Mouse (Mus musculus) hindbrain, embryonic 16.5 days (tissue): ENCODE data around the gene Rusc1. TPM values are rescaled to one million over a fixed set of nuclear protein-coding genes. Genes with fewer than 3 reads are reported as not detected.
"Not testable (repeated sequence)": the region's sequence is repeated elsewhere in the genome, so short reads cannot be mapped to it uniquely, and the experiment has no call there.

Source experiments
- ATAC-seq: fragments of 200-750 bp; cut with Nextera tagmentation; 2 replicates; pipeline ENCODE4 v1.8.0; 2017; ENCODE audit warnings: moderate TSS enrichment, moderate library complexity
- H3K27ac ChIP-seq: fragments of 300-500 bp; sonication (generic); 2 replicates; pipeline ENCODE4 v1.5.1; 2014; ENCODE audit warnings: low read depth, mild to moderate bottlenecking, control low read depth, low read length, moderate library complexity
- H3K27me3 ChIP-seq: fragments of 300-500 bp; sonication (generic); replicated peaks from 2 replicates; pipeline ENCODE4 v1.6.1; 2014; ENCODE audit warnings: low read length; ENCODE audit not compliant: control insufficient read depth, insufficient read depth
- H3K36me3 ChIP-seq: fragments of 300-500 bp; sonication (generic); 2 replicates; pipeline ENCODE4 v1.6.1; 2014; ENCODE audit warnings: mild to moderate bottlenecking, low read length, moderate library complexity, mixed read lengths; ENCODE audit not compliant: control insufficient read depth, insufficient read depth
- H3K4me1 ChIP-seq: fragments of 300-500 bp; sonication (generic); 2 replicates; pipeline ENCODE4 v1.6.1; 2014; ENCODE audit warnings: low read depth, low read length; ENCODE audit not compliant: control insufficient read depth, insufficient read depth
- H3K4me2 ChIP-seq: fragments of 300-500 bp; sonication (generic); 2 replicates; pipeline ENCODE4 v1.6.1; 2014; ENCODE audit warnings: mild to moderate bottlenecking, low read length, control low read depth, moderate library complexity
- H3K4me3 ChIP-seq: fragments of 300-500 bp; sonication (generic); 2 replicates; pipeline ENCODE4 v1.5.1; 2014; ENCODE audit warnings: mild to moderate bottlenecking, low read length, control low read depth, moderate library complexity
- H3K9ac ChIP-seq: fragments of 300-500 bp; sonication (generic); 2 replicates; pipeline ENCODE4 v1.6.1; 2014; ENCODE audit warnings: low read depth, mild to moderate bottlenecking, control low read depth, low read length, moderate library complexity
- H3K9me3 ChIP-seq: fragments of 300-500 bp; sonication (generic); 2 replicates; pipeline ENCODE4 v1.6.1; 2014; ENCODE audit warnings: mild to moderate bottlenecking, low read length, moderate library complexity; ENCODE audit not compliant: control insufficient read depth
- WGBS: fragments of 180-500 bp; shearing (Covaris S2); extraction: QIAGEN DNeasy Blood & Tissue Kit; methylation state at CpG from one replicate; pipeline ENCODE4 v1.1.7; 2014; 5-methylcytosine and 5-hydroxymethylcytosine counted together
- polyA plus RNA-seq: library from polyadenylated mRNA; unstranded; fragments of >200 nt; fragmentation: Nextera tagmentation; extraction: Ambion mirVana; gene quantifications from 2 replicates; pipeline ENCODE4 v1.2.1, GENCODE M21; 2015

Rusc1 gene
- polyA plus RNA-seq, 1 experiment from 2014 or later: 101 TPM

DNA sequence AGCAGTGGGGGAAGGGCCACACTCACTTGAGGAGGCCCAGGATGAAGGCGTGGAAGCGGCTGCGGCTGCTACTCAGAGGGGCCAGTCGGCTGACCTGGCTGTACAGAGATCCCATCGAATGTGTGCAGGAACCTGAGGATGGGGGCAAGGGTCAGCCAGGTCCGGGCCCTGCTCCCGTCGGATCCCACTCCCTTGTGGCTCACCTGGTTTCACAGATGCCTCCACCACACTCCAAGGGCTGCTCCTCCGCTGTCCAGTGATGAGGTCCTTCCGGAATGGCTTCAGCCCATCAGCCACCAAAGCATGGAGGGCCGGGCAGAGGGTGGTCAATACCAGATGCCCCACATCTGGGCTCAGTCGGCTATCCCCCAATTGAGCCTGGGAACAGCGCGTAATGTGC is 4.1 kb downstream of the Rusc1 start:
- Histone ChIP-seq H3K9ac (no peak overlapping the region), H3K36me3 (peaks cover 27% of the 10 kb centered on the region), H3K4me2 (peak overlapping the region; percentile 95), H3K4me3 (no peak overlapping the region), H3K27me3 (no peaks in the 10 kb centered on the region), H3K4me1 (peaks cover 18% of the 10 kb centered on the region), H3K9me3 (no peaks in the 10 kb centered on the region), H3K27ac (no peak overlapping the region)
- ATAC-seq: no peak
- WGBS: 66% methylated on average over 14 of the region's 14 CpGs

- Histone ChIP-seq H3K36me3 (peaks cover 29% of the 10 kb centered on the region), H3K4me1 (peaks cover 18% of the 10 kb centered on the region), H3K4me2 (no peak overlapping the region), H3K4me3 (no peak overlapping the region), H3K27ac (no peak overlapping the region), H3K27me3 (no peaks in the 10 kb centered on the region), H3K9ac (no peak overlapping the region), H3K9me3 (no peaks in the 10 kb centered on the region)
- ATAC-seq: no peak
- 33% methylated on average over 21 of the region's 21 CpGs for WGBS
Observed at GRCm38 (mm10) chr3:89087338-89088110, 5.6 kb downstream of the Rusc1 start.

- no peaks in the 10 kb centered on the region for H3K9me3 ChIP-seq
- no peak overlapping the region for H3K27ac ChIP-seq
- no peak overlapping the region for H3K4me3 ChIP-seq
- no peak overlapping the region for H3K9ac ChIP-seq
- no peak overlapping the region for H3K4me2 ChIP-seq
- ATAC-seq: no peak
- WGBS: 88% methylated on average over 12 of the region's 12 CpGs
- peaks cover 29% of the 10 kb centered on the region for H3K36me3 ChIP-seq
- H3K4me1 ChIP-seq: peaks cover 10% of the 10 kb centered on the region
- H3K27me3 ChIP-seq: no peaks in the 10 kb centered on the region
Observed at GRCm38 (mm10) chr3:89084654-89085190, 8.4 kb downstream of the Rusc1 start.

- Histone ChIP-seq H3K4me3 (no peak overlapping the region), H3K36me3 (peaks cover 35% of the 10 kb centered on the region), H3K4me2 (no peak overlapping the region), H3K9ac (no peak overlapping the region), H3K9me3 (no peaks in the 10 kb centered on the region), H3K27me3 (no peaks in the 10 kb centered on the region), H3K4me1 (peaks cover 4% of the 10 kb centered on the region), H3K27ac (0 out of 2 replicates have a peak overlapping the region, but pooled peaks have one; percentile 5)
- ATAC-seq: no peak
- 82% methylated on average over 2 of the region's 2 CpGs for WGBS
Observed at GRCm38 (mm10) chr3:89084133-89084532, 9.0 kb downstream of the Rusc1 start.

GRCm38 (mm10) chr3:89082287-89082686 is 10.8 kb downstream of the Rusc1 start:
- not testable (repeated sequence) for H3K9me3 ChIP-seq, H3K4me2 ChIP-seq, H3K4me3 ChIP-seq, ATAC-seq, H3K4me1 ChIP-seq, H3K27ac ChIP-seq, H3K27me3 ChIP-seq, H3K9ac ChIP-seq
- H3K36me3 ChIP-seq: peaks cover 28% of the 10 kb centered on the region

DNA sequence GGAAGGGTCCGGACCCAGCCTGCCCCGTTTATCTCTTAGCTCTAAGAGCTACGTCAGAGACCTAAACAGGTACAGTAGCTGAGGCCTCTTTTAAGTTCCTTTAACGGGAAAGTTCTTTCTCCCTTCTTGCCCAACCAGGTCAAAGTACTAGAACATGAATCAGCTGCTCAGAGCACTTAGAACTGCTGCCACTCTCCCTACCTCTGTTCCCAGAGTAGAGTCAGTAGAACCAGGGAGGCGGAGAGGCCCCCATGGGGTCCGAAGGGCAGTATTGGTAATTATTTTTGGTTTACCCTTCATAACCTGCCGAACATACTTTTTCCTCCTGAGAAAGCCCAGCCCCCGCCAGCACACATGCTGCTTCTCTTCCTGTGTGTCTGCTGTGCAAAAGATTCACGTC is 15.7 kb downstream of the Rusc1 start:
- Histone ChIP-seq H3K27ac (no peak overlapping the region), H3K4me3 (no peak overlapping the region), H3K9me3 (no peaks in the 10 kb centered on the region), H3K4me2 (no peak overlapping the region), H3K27me3 (no peaks in the 10 kb centered on the region), H3K4me1 (no peaks in the 10 kb centered on the region), H3K9ac (no peak overlapping the region), H3K36me3 (peaks cover 42% of the 10 kb centered on the region)
- no peak for ATAC-seq
- WGBS: 91% methylated on average over 9 of the region's 9 CpGs

DNA sequence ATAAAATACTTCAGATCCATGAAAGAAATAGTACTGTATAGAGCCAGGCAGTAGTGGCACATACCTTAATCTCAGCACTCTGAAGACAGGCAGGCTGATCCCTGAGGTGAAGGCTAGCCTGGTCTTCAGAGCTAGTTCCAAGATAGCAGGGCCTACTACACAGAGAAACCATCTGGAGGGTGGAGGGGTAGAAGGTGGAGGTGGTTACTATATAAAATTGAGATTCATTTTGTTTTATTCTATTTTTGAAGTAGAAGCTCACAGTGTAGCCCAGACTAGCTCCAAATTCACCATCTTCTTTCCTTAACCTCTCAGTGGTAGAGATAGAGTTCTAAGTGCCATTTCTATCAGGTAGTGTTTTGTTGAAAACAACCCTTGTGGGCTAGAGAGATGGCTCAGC is 25.8 kb downstream of the Rusc1 start:
- H3K4me3 ChIP-seq: no peak overlapping the region
- H3K27me3 ChIP-seq: no peaks in the 10 kb centered on the region
- peaks cover 56% of the 10 kb centered on the region for H3K36me3 ChIP-seq
- H3K27ac ChIP-seq: no peak overlapping the region
- H3K4me2 ChIP-seq: no peak overlapping the region
- no peaks in the 10 kb centered on the region for H3K9me3 ChIP-seq
- H3K9ac ChIP-seq: no peak overlapping the region
- ATAC-seq: no peak
- no peaks in the 10 kb centered on the region for H3K4me1 ChIP-seq

DNA sequence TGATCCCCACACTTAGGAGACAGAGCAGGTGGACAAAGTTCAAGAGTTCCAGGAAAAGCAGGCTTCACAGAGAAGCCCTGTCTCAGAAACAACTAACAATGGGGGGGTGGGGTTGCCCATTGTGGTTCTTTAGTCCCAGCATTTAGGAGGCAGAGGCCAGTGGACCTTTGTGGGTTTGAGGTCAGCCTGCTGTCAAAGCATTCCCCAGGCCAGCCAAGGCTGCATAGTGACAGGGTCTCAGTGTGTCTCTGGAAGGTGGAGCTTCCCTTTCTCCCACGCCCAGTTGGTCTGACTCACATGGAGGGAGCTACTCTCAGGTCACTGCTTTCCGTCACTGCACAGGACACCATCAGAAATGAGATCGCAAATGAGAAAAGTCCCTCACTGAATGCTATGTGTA is 31.4 kb downstream of the Rusc1 start:
- H3K4me2 ChIP-seq: no peak overlapping the region
- peaks cover 41% of the 10 kb centered on the region for H3K36me3 ChIP-seq
- no peaks in the 10 kb centered on the region for H3K27me3 ChIP-seq
- H3K9ac ChIP-seq: no peak overlapping the region
- H3K27ac ChIP-seq: no peak overlapping the region
- 44% methylated on average over 3 of the region's 3 CpGs for WGBS
- no peak for ATAC-seq
- no peaks in the 10 kb centered on the region for H3K4me1 ChIP-seq
- no peaks in the 10 kb centered on the region for H3K9me3 ChIP-seq
- H3K4me3 ChIP-seq: no peak overlapping the region

DNA sequence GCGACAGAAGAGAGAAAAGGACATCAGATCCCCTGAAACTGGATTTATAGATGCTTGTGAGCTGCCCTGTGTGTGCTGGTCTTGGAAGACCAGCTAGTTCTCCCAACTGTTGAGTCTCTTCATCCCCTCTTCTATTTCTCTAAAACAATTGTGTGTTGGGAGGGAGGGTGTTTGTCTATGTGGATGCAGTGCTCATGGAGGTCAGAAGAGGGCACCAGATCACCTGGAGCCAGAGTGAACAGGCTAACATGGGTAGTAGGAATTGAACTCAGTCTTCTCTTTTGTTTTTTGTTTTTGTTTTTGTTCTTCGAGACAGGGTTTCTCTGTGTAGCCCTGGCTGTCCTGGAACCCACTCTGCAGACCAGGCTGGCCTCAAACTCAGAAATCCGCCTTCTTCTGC is 34.3 kb downstream of the Rusc1 start:
- Histone ChIP-seq H3K9ac (no peak overlapping the region), H3K4me2 (no peak overlapping the region), H3K4me3 (no peak overlapping the region), H3K36me3 (peaks cover 32% of the 10 kb centered on the region), H3K27me3 (no peaks in the 10 kb centered on the region), H3K27ac (no peak overlapping the region), H3K4me1 (no peaks in the 10 kb centered on the region), H3K9me3 (no peaks in the 10 kb centered on the region)
- no peak for ATAC-seq
- WGBS: 75% methylated on average over 3 of the region's 3 CpGs
